Mouse (Mus musculus): ENCODE measurements at regions not wholly inside any gene's neighbourhood (a gene's known extent, or its start where the extent isn't known, plus 50 kb on each side); places are given as distances from the start of the nearest gene placed in this dataset.

- TF ChIP-seq POLR2A (IDR thresholded peaks at IDR 0.05; ENCODE audit: borderline replicate concordance, low read depth, low read length) = no peak
- TF ChIP-seq CTCF (IDR thresholded peaks at IDR 0.05; ENCODE audit: low read depth, low read length) = no peak
Measured at GRCm38 (mm10) chr15:37065926-37066550, 58.5 kb upstream of the Zfp706 start.

Measured in bone marrow macrophage, adult 2 months (primary cell).